Mouse (Mus musculus): ENCODE results near the gene Rundc1. TPM values are rescaled to one million over a fixed set of nuclear protein-coding genes. Genes with fewer than 3 reads are reported as not detected.
"Not testable (repeated sequence)": the region's sequence is repeated elsewhere in the genome, so short reads cannot be mapped to it uniquely, and the experiment has no call there.

Rundc1 gene
- total RNA-seq, 2 experiments from 2014 or later, result 11.1 to 12.4 TPM

DNA sequence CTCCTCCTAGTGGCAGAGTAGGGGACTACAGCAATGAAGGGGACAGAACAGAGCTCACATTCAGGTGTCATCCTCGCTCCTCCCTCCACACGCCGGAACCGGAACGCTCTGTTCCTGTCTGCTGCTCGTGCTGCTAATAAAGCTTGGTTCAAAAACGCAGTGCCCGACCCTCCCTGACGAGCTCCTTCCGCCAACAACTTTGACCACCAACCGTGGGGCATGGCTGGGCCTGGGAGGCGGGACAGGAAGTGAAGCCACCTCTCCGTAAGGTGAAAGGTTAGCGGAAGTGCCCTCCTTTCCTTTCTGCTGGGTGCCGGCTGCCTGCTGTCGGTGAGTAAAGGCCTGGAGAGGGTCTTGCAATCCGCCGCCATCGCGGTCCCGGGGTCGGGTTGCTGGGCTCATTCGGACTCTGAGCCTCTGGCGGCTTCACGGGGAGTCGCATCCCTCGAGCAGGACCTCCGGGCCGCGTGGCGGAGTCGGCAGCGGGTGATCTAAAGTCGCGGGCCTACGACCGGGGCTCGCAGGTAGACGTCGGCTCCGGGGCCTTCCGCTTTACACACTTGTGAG, 17.3 kb downstream of the Rundc1 start, which contains the start of gene Rpl27:
Gene Rpl27 (plus strand): TSS at position 172 of the 567 bp plus-strand sequence.
- DNase-seq, result peak; percentile 98
- intact Hi-C loops (cut with DNase I), result no loop called here

GRCm38 (mm10) chr11:101442760-101443159, 17.9 kb downstream of the Rundc1 start:
- no peak for DNase-seq
- intact Hi-C loops (cut with DNase I), result no loop called here

- no peak for DNase-seq
- intact Hi-C loops (cut with DNase I), result no loop called here
Measured at GRCm38 (mm10) chr11:101446319-101446718, 21.4 kb downstream of the Rundc1 start.

DNA sequence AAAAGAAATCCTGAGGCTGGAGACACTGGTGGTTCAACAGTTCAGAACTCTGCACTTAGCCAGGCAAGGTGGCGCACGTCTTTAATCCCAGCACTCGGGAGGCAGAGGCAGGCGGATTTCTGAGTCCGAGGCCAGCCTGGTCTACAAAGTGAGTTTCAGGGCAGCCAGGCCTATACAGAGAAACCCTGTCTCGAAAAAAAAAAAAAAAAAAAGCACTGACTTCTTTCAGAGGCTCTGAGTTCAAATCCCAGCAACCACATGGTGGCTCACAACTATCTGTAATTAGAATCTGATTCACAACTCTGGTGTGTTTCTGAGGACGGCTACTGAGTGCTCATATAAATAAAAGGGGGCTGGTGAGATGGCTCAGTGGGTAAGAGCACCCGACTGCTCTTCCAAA, 22.0 kb downstream of the Rundc1 start:
- DNase-seq; intact Hi-C loops (cut with DNase I): not testable (repeated sequence)

GRCm38 (mm10) chr11:101447786-101448185, 22.9 kb downstream of the Rundc1 start:
- intact Hi-C loops (cut with DNase I), result loop anchor here (2.0 kb wide), 1 partner anchor 15 kb away; no protein-coding TSS in a partner anchor
- no peak for DNase-seq

- DNase-seq, result peak; percentile 80 to 85
- intact Hi-C loops (cut with DNase I), result loop anchor here (2.0 kb wide), 1 partner anchor 14 kb away; no protein-coding TSS in a partner anchor
Measured at GRCm38 (mm10) chr11:101448274-101448746, 23.4 kb downstream of the Rundc1 start, which contains the start of gene Ifi35. TSS of gene Ifi35 (plus strand) at chr11:101448407.

- DNase-seq, result peak in 1 of 2 experiments; percentile 27
- intact Hi-C loops (cut with DNase I), result loop anchor here (2.0 kb wide), 1 partner anchor 14 kb away; no protein-coding TSS in a partner anchor
Measured at GRCm38 (mm10) chr11:101448899-101449298, 24.0 kb downstream of the Rundc1 start.

DNA sequence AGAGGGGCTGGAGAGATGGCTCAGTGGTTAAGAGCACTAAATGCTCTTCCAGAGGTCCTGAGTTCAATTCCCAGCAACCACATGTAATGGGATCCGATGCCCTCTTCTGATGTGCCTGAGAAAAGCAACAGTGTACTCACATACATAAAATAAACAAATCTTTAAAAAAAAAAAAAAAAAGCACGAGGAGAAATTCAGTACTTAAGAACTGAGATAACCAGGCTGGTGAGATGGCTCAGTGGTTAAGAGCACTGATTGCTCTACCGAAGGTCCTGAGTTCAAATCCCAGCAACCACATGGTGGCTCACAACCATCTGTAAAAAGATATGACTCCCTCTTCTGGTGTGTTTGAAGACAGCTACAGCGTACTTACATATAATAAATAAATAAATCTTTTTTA, 24.7 kb downstream of the Rundc1 start:
- not testable (repeated sequence) for DNase-seq
- intact Hi-C loops (cut with DNase I), result loop anchor here (2.0 kb wide), 1 partner anchor 13 kb away; no protein-coding TSS in a partner anchor

DNA sequence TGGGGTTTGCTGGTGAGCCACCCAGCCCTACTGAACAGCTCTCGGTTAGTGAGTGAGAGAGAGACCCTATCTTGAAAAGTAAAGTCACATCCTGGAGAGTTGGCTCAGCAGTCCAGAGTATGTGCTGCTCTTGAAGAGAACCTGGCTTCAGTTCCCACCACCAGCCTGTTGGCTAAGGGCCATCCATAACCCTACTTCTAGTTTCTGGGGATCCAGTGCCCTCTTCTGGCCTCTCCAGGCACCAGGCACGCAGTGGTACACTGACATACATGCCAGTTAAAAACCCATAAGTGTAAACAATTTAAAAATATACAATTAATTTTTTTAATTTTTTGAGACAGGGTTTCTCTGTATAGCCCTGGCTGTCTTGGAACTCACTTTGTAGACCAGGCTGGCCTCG, 25.5 kb downstream of the Rundc1 start:
- no peak for DNase-seq
- intact Hi-C loops (cut with DNase I), result no loop called here

GRCm38 (mm10) chr11:101451536-101451935, 26.7 kb downstream of the Rundc1 start:
- intact Hi-C loops (cut with DNase I), result no loop called here
- no peak for DNase-seq

DNA sequence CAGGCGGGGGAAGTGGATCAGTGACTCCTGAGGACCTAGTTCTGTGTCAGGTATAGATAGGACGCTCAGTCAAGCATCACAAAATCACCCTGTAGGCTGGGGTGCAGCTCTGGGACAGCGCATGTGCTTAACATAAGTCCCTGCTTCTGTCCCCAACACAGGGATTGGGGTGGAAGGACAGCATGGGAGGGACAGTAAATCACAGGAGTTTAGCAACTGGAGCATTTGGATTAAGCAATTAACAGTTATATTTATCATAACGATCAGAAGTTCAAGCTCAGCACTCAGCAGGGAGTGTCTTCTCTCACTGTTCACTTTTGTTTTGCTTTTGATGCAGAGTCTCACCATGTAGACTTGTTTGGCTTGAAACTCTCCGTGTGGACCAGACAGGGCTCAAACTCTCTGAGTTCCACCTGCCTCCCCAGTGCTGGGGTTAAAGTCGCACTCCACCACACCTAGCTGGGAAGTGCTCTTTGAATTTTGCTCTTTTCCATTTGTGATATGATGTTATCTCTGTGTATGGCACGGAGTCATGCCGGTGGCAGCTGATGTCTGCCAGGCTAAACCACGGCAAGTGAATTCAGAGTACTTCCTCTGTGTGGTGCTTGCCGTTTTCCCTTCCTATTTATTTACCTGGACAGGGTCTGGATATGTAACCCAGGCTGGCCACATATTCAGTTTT, 27.3 kb downstream of the Rundc1 start:
- no peak for DNase-seq
- intact Hi-C loops (cut with DNase I), result no loop called here

DNA sequence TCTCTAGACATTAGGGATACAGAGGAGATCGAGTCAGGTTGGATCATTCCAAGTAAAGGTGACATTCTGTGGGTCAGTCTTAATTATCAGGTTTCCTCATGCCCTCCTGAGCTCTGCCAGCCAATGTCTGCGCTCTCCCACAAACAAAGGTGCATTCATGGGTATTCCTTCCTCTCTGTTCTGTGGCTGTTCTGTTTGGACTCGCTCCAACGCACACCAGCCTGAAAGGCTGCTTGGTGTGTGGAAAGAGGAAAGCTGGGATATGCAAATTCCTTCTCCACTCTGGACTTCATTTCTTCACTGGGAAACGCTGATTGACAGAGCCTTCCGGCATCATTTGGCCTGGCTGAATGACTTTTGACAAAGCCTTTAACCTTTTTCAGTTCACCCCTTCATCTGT, 29.8 kb downstream of the Rundc1 start:
- intact Hi-C loops (cut with DNase I), result no loop called here
- DNase-seq, result no peak

DNA sequence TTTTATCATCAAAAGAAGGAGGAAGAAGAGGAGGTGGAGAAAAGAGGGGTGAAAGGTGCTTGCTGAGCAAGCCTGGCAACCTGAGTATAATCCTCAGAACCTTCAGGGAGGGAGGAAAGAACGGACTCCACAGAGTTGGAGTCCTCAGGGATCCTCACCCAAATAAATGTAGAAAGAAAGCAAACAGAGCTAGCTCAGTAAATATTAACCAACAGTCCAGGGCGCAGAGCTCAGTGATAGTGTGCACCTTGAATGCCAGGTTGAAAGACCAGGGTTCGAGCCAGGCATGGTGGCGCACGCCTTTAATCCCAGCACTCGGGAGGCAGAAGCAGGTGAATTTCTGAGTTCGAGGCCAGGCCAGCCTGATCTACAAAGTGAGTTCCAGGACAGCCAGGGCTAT, 30.7 kb downstream of the Rundc1 start:
- intact Hi-C loops (cut with DNase I), result no loop called here

DNA sequence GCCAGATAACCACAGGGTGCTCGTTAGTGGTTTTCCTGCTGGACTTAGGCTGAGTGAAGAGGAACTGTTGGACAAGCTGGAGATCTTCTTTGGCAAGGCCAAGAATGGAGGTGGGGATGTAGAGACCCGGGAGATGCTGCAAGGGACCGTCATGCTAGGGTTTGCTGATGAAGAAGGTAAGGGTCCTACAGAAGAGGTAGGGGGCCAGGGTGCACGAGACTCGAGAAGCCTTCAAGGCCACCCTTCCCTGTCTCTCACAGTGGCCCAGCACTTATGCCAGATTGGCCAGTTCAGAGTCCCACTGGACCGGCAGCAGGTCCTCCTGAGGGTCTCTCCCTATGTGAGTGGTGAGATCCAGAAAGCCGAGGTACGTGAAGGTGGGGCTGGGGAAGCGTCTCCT, 32.7 kb downstream of the Rundc1 start:
- intact Hi-C loops (cut with DNase I), result no loop called here
- no peak for DNase-seq

More for the DNA sequence above, 30.7 kb downstream of the Rundc1 start:
- DNase-seq, result no peak

DNA sequence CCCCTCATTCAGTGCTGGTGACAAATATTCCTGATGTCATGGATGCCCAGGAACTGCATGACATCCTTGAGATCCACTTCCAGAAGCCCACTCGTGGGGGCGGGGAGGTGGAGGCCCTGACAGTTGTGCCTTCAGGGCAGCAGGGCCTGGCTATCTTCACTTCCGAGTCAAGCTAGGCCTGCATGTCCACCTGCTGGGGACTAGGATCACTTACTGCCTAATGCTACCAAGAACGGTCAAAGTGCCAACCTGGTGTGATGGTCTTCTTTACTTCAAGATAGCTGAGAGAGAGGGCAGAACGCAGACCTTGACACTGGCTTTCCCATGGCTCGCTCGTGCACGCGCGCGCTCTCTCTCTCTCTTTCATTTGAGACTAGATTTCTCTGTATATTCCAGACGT, 33.3 kb downstream of the Rundc1 start:
- intact Hi-C loops (cut with DNase I), result no loop called here
- no peak for DNase-seq

DNA sequence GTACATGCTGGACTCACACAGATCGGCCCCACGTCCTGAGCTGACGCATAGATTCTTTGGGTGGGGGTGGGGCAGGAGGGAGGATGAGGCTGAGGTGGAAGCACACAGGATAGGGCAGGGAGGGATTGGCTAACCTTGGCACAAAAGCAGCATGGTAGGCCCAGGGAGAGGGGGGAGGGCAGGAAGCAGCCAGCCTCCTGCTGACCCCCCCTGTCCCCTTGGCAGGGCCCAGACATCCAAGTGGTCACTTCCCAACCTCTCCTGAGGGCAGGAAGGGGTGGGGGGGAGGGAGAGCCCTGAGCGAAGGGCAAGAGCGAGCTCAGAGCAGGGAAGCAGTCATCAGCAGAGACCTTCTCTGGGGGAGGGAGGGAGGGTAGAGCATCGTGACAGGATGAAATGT, 34.8 kb downstream of the Rundc1 start:
- intact Hi-C loops (cut with DNase I), result no loop called here
- DNase-seq, result no peak

DNA sequence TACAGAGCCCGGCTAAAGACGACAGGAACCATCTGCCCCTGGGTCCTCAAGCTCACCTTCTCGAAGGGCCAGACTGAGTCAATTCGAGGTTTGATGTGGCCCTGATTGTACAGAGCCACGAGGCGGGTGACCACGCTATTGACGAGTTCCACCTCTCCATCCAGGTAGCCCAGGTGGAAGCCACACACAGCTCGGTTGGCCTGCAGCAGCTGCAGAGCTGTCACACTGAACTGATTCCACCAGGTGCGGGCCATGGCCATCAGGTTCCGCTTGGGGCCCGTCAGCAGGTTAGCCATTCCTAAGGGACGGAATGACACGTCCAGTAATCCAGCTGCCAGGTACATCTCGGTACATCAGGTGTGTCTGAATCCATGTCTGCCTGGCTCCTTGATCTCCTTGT, 35.4 kb downstream of the Rundc1 start:
- no peak for DNase-seq
- intact Hi-C loops (cut with DNase I), result no loop called here

DNA sequence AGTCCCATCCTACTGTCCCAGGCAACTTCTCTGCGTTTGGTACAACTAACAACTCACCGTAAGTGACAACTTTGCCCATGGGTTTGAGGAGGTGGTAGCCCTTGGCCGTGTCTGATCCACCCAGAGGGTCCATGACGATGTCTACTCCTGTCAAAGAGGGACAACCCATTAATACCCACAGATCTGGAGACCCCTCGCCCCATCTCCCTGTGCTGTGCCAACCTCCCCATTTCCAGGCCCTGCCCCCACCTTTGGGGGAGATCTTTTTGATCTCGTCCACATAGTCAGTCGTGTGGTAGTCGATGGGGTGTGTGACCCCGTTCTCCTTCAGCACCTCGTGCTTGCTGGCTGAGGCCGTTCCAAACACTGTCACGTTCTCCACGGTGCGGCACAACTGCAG, 37.3 kb downstream of the Rundc1 start:
- no peak for DNase-seq
- intact Hi-C loops (cut with DNase I), result loop anchor here (2.0 kb wide), 1 partner anchor 13 kb away; the partner anchor contains the start of gene Ifi35

DNA sequence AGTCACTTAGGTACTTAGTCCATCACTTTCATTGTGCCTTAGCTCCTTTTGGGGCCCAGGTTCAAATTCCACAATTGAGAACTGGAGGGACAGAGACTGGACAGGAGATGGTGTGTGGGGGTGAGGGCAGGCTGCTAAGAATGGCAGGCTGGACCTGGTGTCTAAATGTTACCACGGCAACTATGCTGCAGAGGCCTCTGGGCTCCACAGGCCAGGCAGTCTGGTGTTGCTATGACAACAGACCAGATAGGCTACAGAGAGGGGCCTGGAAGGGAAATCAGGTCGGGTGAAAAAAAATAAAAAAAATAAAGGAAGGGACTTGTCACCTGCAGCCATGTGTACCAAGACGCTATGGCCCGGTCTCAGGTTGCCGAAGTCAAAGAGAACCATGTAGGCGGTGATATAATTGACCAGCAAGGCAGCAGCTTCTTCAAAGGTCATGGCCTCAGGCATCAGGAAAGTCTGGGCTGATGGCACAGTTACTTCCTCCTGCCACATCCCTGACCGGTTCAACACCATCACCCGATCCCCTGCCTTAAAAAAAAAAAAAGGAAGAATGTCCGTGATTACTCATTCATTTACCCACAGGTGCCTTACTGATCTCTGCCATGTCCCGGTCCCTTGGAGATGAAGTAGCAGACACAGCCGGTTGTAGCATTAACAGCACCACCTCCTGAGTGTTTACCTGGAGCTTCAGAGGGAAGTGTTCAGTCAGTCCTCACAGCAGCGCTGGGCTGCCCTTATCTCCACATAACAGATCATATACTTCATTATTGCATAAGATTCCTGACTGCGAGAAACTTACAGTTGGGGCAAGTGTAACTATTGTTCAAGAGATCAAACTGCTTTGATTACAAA, 37.9 kb downstream of the Rundc1 start:
- intact Hi-C loops (cut with DNase I), result loop anchor here (2.0 kb wide), 1 partner anchor 14 kb away; the partner anchor contains the start of gene Ifi35
- no peak for DNase-seq

GRCm38 (mm10) chr11:101464211-101465100, 39.6 kb downstream of the Rundc1 start, which contains the start of gene Rnd2:
TSS of gene Rnd2 (plus strand) at chr11:101464999.
- DNase-seq, result peak in 1 of 2 experiments; percentile 36
- intact Hi-C loops (cut with DNase I), result loop anchor here (5.0 kb wide), 1 partner anchor 88 kb away; the partner anchor contains the start of genes Brca1 and Nbr1

Measured in heart, postnatal 10 days (tissue).